Mouse (Mus musculus) heart, adult 9 months (tissue): ENCODE data around the gene Gm9008.
"Not testable (repeated sequence)": the region's sequence is repeated elsewhere in the genome, so short reads cannot be mapped to it uniquely, and the experiment has no call there.

Experiments used
- DNase-seq, 2 experiments: peaks; one replicate each; pipeline ENCODE4 v3.0.0; 2022; ENCODE audit warnings: low spot score in 2 of 2

Gm9008 gene

GRCm38 (mm10) chr6:76497054-76497835, at the start of gene Gm9008:
TSS of gene Gm9008 (minus strand) at chr6:76497784.
- not testable (repeated sequence) for DNase-seq

GRCm38 (mm10) chr6:76521975-76522641, 24.5 kb upstream of the Gm9008 start:
- no peak for DNase-seq

- no peak for DNase-seq
Observed at GRCm38 (mm10) chr6:76510200-76510599, 12.6 kb upstream of the Gm9008 start.

GRCm38 (mm10) chr6:76496335-76496734, 1.2 kb downstream of the Gm9008 start:
- DNase-seq, result not testable (repeated sequence)

GRCm38 (mm10) chr6:76468194-76468593, 29.4 kb downstream of the Gm9008 start:
- DNase-seq, result no peak
